Mouse (Mus musculus): Measurements from ENCODE around the gene Bahcc1. TPM values are rescaled to one million over a fixed set of nuclear protein-coding genes. Genes with fewer than 3 reads are reported as not detected.

Gene Bahcc1
- polyA plus RNA-seq, 2 experiments, result 14.0 to 22.9 TPM

DNA sequence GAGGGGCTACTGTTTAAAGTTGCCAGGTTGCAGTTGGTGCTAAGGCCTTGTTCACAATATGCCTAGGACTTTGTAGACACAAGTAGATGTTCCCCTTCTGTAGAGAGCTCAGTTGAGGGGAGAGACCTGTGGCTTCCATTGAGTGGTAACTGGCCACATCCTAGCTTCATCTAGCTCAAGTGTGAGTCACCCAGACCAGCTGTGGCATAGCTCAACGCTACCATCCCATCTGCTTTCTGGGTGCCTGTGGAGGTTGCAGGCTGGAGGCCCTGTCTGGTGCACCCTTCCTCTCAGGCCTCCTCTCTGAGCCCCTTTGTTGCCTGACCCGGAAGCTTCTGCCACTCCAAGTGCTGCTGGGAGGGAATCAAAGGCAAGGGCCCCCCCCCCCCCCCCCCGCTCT lies 34.9 kb downstream of the Bahcc1 start:
- H3K36me3 ChIP-seq (ENCODE audit: control insufficient read depth, insufficient read depth, low read length), result peaks cover 23% of the 10 kb centered on the region
- 54% methylated on average over 3 of the region's 3 CpGs for WGBS
- no peak overlapping the region for H3K4me3 ChIP-seq (replicated peaks; ENCODE audit: low read length)
- H3K9me3 ChIP-seq (ENCODE audit: control insufficient read depth, low read length), result no peaks in the 10 kb centered on the region
- H3K27me3 ChIP-seq (ENCODE audit: control insufficient read depth, insufficient read depth, low read length), result no peaks in the 10 kb centered on the region
- ATAC-seq (ENCODE audit: low FRiP score, low read depth), result no peak
- H3K9ac ChIP-seq (ENCODE audit: low read depth, low read length, severe bottlenecking), result no peak overlapping the region
- H3K4me1 ChIP-seq (ENCODE audit: control insufficient read depth, insufficient read depth, low read length), result peaks cover 57% of the 10 kb centered on the region
- H3K4me2 ChIP-seq (replicated peaks; ENCODE audit: low read depth, low read length, severe bottlenecking), result no peak overlapping the region
- TF ChIP-seq POLR2A (IDR thresholded peaks at IDR 0.05; ENCODE audit: borderline replicate concordance, extremely low read depth, insufficient read depth, insufficient read length), result no peak
- DNase-seq (ENCODE audit: low spot score), result no peak
- H3K27ac ChIP-seq (replicated peaks; ENCODE audit: low read depth, low read length), result no peak overlapping the region

DNA sequence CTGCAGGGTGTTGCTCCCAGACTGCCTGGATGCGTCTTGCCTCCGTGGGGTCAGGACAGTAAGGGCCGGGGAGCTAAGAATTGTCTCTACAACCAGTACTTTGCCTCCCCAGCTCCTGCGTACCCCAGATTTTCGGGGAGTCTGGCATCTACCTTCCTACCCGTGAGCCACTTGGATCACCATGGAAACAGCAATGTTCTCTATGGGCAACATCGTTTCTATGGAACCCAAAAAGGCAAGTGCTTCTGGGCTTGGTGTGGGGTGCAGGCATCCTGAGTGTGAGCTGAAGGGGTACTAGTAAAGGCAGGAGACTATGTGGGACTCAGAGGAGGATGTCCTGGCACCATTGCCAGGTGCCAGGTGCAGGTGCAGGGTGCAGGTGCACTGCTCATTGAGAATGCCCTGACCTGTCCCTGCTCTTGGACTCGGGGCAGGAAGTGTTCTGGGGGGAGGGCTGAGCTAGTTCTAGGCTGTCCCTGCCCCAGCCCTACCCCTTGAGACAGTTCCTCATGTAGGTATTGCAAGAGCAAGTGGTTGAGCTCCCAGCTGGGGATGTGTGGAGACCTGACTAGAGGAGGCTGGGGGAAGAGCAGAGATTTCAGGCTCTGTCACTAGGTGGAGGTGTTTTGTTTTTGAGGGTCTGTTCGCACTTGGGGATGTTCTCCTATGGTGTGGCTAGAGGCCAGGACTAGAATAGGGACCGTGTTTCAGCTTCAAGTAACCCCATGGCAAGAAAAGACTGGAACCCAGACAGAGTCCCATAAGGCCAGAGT lies 35.6 kb downstream of the Bahcc1 start:
- Histone ChIP-seq H3K36me3 (ENCODE audit: control insufficient read depth, insufficient read depth, low read length) (peaks cover 30% of the 10 kb centered on the region), H3K4me1 (ENCODE audit: control insufficient read depth, insufficient read depth, low read length) (peaks cover 50% of the 10 kb centered on the region), H3K9ac (ENCODE audit: low read depth, low read length, severe bottlenecking) (no peak overlapping the region), H3K4me2 (replicated peaks; ENCODE audit: low read depth, low read length, severe bottlenecking) (no peak overlapping the region), H3K4me3 (replicated peaks; ENCODE audit: low read length) (no peak overlapping the region), H3K27me3 (ENCODE audit: control insufficient read depth, insufficient read depth, low read length) (no peaks in the 10 kb centered on the region), H3K27ac (replicated peaks; ENCODE audit: low read depth, low read length) (no peak overlapping the region), H3K9me3 (ENCODE audit: control insufficient read depth, low read length) (no peaks in the 10 kb centered on the region)
- TF ChIP-seq POLR2A (IDR thresholded peaks at IDR 0.05; ENCODE audit: borderline replicate concordance, extremely low read depth, insufficient read depth, insufficient read length), result no peak
- 83% methylated on average over 10 of the region's 10 CpGs for WGBS
- DNase-seq (ENCODE audit: low spot score), result no peak
- ATAC-seq (ENCODE audit: low FRiP score, low read depth), result no peak

GRCm38 (mm10) chr11:120269007-120269406 lies 36.3 kb downstream of the Bahcc1 start:
- 81% methylated on average over 3 of the region's 3 CpGs for WGBS
- H3K27me3 ChIP-seq (ENCODE audit: control insufficient read depth, insufficient read depth, low read length), result no peaks in the 10 kb centered on the region
- H3K9ac ChIP-seq (ENCODE audit: low read depth, low read length, severe bottlenecking), result no peak overlapping the region
- no peak for TF ChIP-seq POLR2A (IDR thresholded peaks at IDR 0.05; ENCODE audit: borderline replicate concordance, extremely low read depth, insufficient read depth, insufficient read length)
- no peak overlapping the region for H3K27ac ChIP-seq (replicated peaks; ENCODE audit: low read depth, low read length)
- peaks cover 44% of the 10 kb centered on the region for H3K4me1 ChIP-seq (ENCODE audit: control insufficient read depth, insufficient read depth, low read length)
- DNase-seq (ENCODE audit: low spot score) (no peak), ATAC-seq (ENCODE audit: low FRiP score, low read depth) (no peak)
- peaks cover 36% of the 10 kb centered on the region for H3K36me3 ChIP-seq (ENCODE audit: control insufficient read depth, insufficient read depth, low read length)
- no peak overlapping the region for H3K4me3 ChIP-seq (replicated peaks; ENCODE audit: low read length)
- H3K4me2 ChIP-seq (replicated peaks; ENCODE audit: low read depth, low read length, severe bottlenecking), result no peak overlapping the region
- no peaks in the 10 kb centered on the region for H3K9me3 ChIP-seq (ENCODE audit: control insufficient read depth, low read length)

DNA sequence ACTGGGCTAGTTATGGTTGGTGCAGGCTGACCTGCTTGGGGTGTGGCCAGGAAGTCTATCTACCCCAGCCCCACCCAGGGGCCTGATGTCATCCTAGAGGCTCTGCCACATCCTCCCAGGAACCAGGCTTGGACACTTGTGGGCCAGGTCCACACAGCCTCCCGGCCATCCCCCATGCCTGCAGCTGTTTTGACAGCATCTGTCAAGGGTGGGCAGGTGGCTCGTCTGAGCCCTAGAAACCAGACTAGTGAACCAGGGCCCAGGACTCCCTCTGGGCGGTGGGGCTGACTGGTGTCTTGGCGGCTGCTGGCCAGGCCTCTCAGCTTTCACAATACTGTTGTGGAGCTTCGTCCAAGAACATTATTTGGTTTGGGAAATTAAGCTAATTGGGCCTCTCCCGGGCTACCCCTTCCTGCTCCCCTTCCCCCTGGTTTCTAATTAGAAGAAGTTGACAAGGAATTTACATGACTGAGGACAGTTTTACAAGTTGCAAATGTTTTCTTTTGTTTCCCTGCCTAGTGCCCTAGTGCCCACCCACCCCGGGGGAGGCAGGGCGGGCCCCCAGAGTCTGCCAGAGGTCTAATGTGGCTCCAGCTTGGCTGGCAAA lies 36.9 kb downstream of the Bahcc1 start:
- H3K4me2 ChIP-seq (replicated peaks; ENCODE audit: low read depth, low read length, severe bottlenecking), result no peak overlapping the region
- H3K4me3 ChIP-seq (replicated peaks; ENCODE audit: low read length), result no peak overlapping the region
- no peak for TF ChIP-seq POLR2A (IDR thresholded peaks at IDR 0.05; ENCODE audit: borderline replicate concordance, extremely low read depth, insufficient read depth, insufficient read length)
- no peaks in the 10 kb centered on the region for H3K9me3 ChIP-seq (ENCODE audit: control insufficient read depth, low read length)
- H3K9ac ChIP-seq (ENCODE audit: low read depth, low read length, severe bottlenecking), result no peak overlapping the region
- H3K27ac ChIP-seq (replicated peaks; ENCODE audit: low read depth, low read length), result 0 out of 2 replicates have a peak overlapping the region, but pooled peaks have one; percentile 33
- no peaks in the 10 kb centered on the region for H3K27me3 ChIP-seq (ENCODE audit: control insufficient read depth, insufficient read depth, low read length)
- peaks cover 38% of the 10 kb centered on the region for H3K4me1 ChIP-seq (ENCODE audit: control insufficient read depth, insufficient read depth, low read length)
- peak; percentile 60 for DNase-seq (ENCODE audit: low spot score)
- peaks cover 42% of the 10 kb centered on the region for H3K36me3 ChIP-seq (ENCODE audit: control insufficient read depth, insufficient read depth, low read length)
- WGBS, result 29% methylated on average over 8 of the region's 8 CpGs
- ATAC-seq (ENCODE audit: low FRiP score, low read depth), result peak; percentile 69

DNA sequence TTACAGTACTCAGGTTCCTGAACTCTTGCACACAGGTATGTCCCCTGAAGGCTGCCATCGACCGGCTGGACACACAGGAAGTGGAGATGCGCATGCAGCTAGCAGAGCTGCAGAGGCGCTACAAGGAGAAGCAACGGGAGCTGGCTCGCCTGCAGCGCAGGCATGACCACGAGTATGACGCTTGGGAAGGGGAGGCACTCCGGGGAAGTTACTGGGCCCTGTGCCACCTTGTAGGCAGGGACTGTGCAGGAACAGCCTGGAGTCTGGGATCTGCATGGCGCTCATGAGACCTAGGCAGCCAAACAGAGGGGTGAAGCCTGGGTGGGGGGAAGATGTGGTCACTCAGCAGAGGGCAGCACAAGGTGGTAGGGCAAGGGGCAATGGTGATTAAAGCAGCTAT lies 46.6 kb downstream of the Bahcc1 start:
- H3K9me3 ChIP-seq (ENCODE audit: control insufficient read depth, low read length), result no peaks in the 10 kb centered on the region
- H3K4me2 ChIP-seq (replicated peaks; ENCODE audit: low read depth, low read length, severe bottlenecking), result no peak overlapping the region
- no peak overlapping the region for H3K27ac ChIP-seq (replicated peaks; ENCODE audit: low read depth, low read length)
- TF ChIP-seq POLR2A (IDR thresholded peaks at IDR 0.05; ENCODE audit: borderline replicate concordance, extremely low read depth, insufficient read depth, insufficient read length), result no peak
- WGBS, result 88% methylated on average over 11 of the region's 11 CpGs
- DNase-seq (ENCODE audit: low spot score), result no peak
- peaks cover 96% of the 10 kb centered on the region for H3K36me3 ChIP-seq (ENCODE audit: control insufficient read depth, insufficient read depth, low read length)
- no peak overlapping the region for H3K9ac ChIP-seq (ENCODE audit: low read depth, low read length, severe bottlenecking)
- H3K4me1 ChIP-seq (ENCODE audit: control insufficient read depth, insufficient read depth, low read length), result no peaks in the 10 kb centered on the region
- no peaks in the 10 kb centered on the region for H3K27me3 ChIP-seq (ENCODE audit: control insufficient read depth, insufficient read depth, low read length)
- no peak for ATAC-seq (ENCODE audit: low FRiP score, low read depth)
- H3K4me3 ChIP-seq (replicated peaks; ENCODE audit: low read length), result no peak overlapping the region
